Mouse (Mus musculus) hindbrain, embryonic 16.5 days (tissue): ENCODE data around the gene Trappc6a. TPM values are rescaled to one million over a fixed set of nuclear protein-coding genes. Genes with fewer than 3 reads are reported as not detected.
"Not testable (repeated sequence)": the region's sequence is repeated elsewhere in the genome, so short reads cannot be mapped to it uniquely, and the experiment has no call there.

ENCODE experiments used
- ATAC-seq: fragments of 200-750 bp; cut with Nextera tagmentation; 2 replicates; pipeline ENCODE4 v1.8.0; 2017; ENCODE audit warnings: moderate TSS enrichment, moderate library complexity
- H3K27ac ChIP-seq: fragments of 300-500 bp; sonication (generic); 2 replicates; pipeline ENCODE4 v1.5.1; 2014; ENCODE audit warnings: low read depth, mild to moderate bottlenecking, control low read depth, low read length, moderate library complexity
- H3K27me3 ChIP-seq: fragments of 300-500 bp; sonication (generic); replicated peaks from 2 replicates; pipeline ENCODE4 v1.6.1; 2014; ENCODE audit warnings: low read length; ENCODE audit not compliant: control insufficient read depth, insufficient read depth
- H3K36me3 ChIP-seq: fragments of 300-500 bp; sonication (generic); 2 replicates; pipeline ENCODE4 v1.6.1; 2014; ENCODE audit warnings: mild to moderate bottlenecking, low read length, moderate library complexity, mixed read lengths; ENCODE audit not compliant: control insufficient read depth, insufficient read depth
- H3K4me1 ChIP-seq: fragments of 300-500 bp; sonication (generic); 2 replicates; pipeline ENCODE4 v1.6.1; 2014; ENCODE audit warnings: low read depth, low read length; ENCODE audit not compliant: control insufficient read depth, insufficient read depth
- H3K4me2 ChIP-seq: fragments of 300-500 bp; sonication (generic); 2 replicates; pipeline ENCODE4 v1.6.1; 2014; ENCODE audit warnings: mild to moderate bottlenecking, low read length, control low read depth, moderate library complexity
- H3K4me3 ChIP-seq: fragments of 300-500 bp; sonication (generic); 2 replicates; pipeline ENCODE4 v1.5.1; 2014; ENCODE audit warnings: mild to moderate bottlenecking, low read length, control low read depth, moderate library complexity
- H3K9ac ChIP-seq: fragments of 300-500 bp; sonication (generic); 2 replicates; pipeline ENCODE4 v1.6.1; 2014; ENCODE audit warnings: low read depth, mild to moderate bottlenecking, control low read depth, low read length, moderate library complexity
- H3K9me3 ChIP-seq: fragments of 300-500 bp; sonication (generic); 2 replicates; pipeline ENCODE4 v1.6.1; 2014; ENCODE audit warnings: mild to moderate bottlenecking, low read length, moderate library complexity; ENCODE audit not compliant: control insufficient read depth
- WGBS: fragments of 180-500 bp; shearing (Covaris S2); extraction: QIAGEN DNeasy Blood & Tissue Kit; methylation state at CpG from one replicate; pipeline ENCODE4 v1.1.7; 2014; 5-methylcytosine and 5-hydroxymethylcytosine counted together
- polyA plus RNA-seq: library from polyadenylated mRNA; unstranded; fragments of >200 nt; fragmentation: Nextera tagmentation; extraction: Ambion mirVana; gene quantifications from 2 replicates; pipeline ENCODE4 v1.2.1, GENCODE M21; 2015

Trappc6a gene
- polyA plus RNA-seq, 1 experiment from 2014 or later = 37.1 TPM

GRCm38 (mm10) chr7:19511934-19512333, 3.7 kb downstream of the Trappc6a start:
- H3K4me2 ChIP-seq, H3K27me3 ChIP-seq, H3K9ac ChIP-seq, H3K36me3 ChIP-seq, H3K27ac ChIP-seq, ATAC-seq, H3K4me3 ChIP-seq, H3K9me3 ChIP-seq: not testable (repeated sequence)
- WGBS = 81% methylated on average over 6 of the region's 7 CpGs
- H3K4me1 ChIP-seq = peaks cover 14% of the 10 kb centered on the region; the same call in 1 of the 2 replicates

GRCm38 (mm10) chr7:19512353-19512752, 4.2 kb downstream of the Trappc6a start:
- Histone ChIP-seq H3K4me2 (no peak overlapping the region), H3K27me3 (no peaks in the 10 kb centered on the region), H3K9ac (no peak overlapping the region), H3K4me1 (peaks cover 10% of the 10 kb centered on the region; the same call in 1 of the 2 replicates), H3K4me3 (no peak overlapping the region), H3K27ac (no peak overlapping the region), H3K36me3 (no peaks in the 10 kb centered on the region), H3K9me3 (no peaks in the 10 kb centered on the region)
- no peak for ATAC-seq
- WGBS = 75% methylated on average over 6 of the region's 6 CpGs

- Histone ChIP-seq H3K4me2 (peak within 1 kb of the TSS; percentile 57), H3K27ac (no peak within 1 kb of the TSS), H3K9me3 (no peaks in the 10 kb centered on the region), H3K27me3 (peaks cover 34% of the 10 kb centered on the region), H3K4me3 (peak within 1 kb of the TSS; percentile 30; the same call in 1 of the 2 replicates), H3K4me1 (peaks cover 9% of the 10 kb centered on the region), H3K9ac (peak within 1 kb of the TSS; percentile 64), H3K36me3 (no peaks in the 10 kb centered on the region)
- WGBS = 5% methylated on average over 16 of the region's 29 CpGs
- ATAC-seq = no peak
Measured at GRCm38 (mm10) chr7:19517652-19518365, 9.6 kb downstream of the Trappc6a start, which contains the start of gene Nkpd1. Gene Nkpd1 (plus strand): TSS chr7:19517838.

- H3K36me3 ChIP-seq = no peaks in the 10 kb centered on the region
- H3K4me3 ChIP-seq = peak overlapping the region; percentile 6; the same call in 1 of the 2 replicates
- no peak for ATAC-seq
- no peak overlapping the region for H3K27ac ChIP-seq
- peaks cover 46% of the 10 kb centered on the region for H3K27me3 ChIP-seq
- peak overlapping the region; percentile 34 for H3K4me2 ChIP-seq
- H3K4me1 ChIP-seq = peaks cover 23% of the 10 kb centered on the region
- no peaks in the 10 kb centered on the region for H3K9me3 ChIP-seq
- peak overlapping the region; percentile 20 for H3K9ac ChIP-seq
- WGBS = 5% methylated on average over 19 of the region's 23 CpGs
Measured at GRCm38 (mm10) chr7:19520032-19520431, 11.8 kb downstream of the Trappc6a start.

GRCm38 (mm10) chr7:19523017-19523756, 15.0 kb downstream of the Trappc6a start:
- ATAC-seq = peak; percentile 31; the same call in 1 of the 2 replicates
- WGBS = 9% methylated on average over 72 of the region's 72 CpGs

GRCm38 (mm10) chr7:19523757-19524419, 15.7 kb downstream of the Trappc6a start:
- peaks cover 19% of the 10 kb centered on the region for H3K4me1 ChIP-seq
- no peak overlapping the region for H3K27ac ChIP-seq
- peak overlapping the region; percentile 66 for H3K4me2 ChIP-seq
- H3K9ac ChIP-seq = peak overlapping the region; percentile 39
- no peaks in the 10 kb centered on the region; the same call in 1 of the 2 replicates for H3K36me3 ChIP-seq
- H3K27me3 ChIP-seq = peaks cover 47% of the 10 kb centered on the region
- peak; percentile 75 for ATAC-seq
- peak overlapping the region; percentile 42 for H3K4me3 ChIP-seq
- no peaks in the 10 kb centered on the region for H3K9me3 ChIP-seq
- 1% methylated on average over 60 of the region's 64 CpGs for WGBS

More at GRCm38 (mm10) chr7:19523017-19523756, 15.0 kb downstream of the Trappc6a start:
- Histone ChIP-seq H3K4me3 (peak overlapping the region; percentile 42), H3K36me3 (no peaks in the 10 kb centered on the region), H3K4me1 (peaks cover 19% of the 10 kb centered on the region), H3K9ac (peak overlapping the region; percentile 51), H3K4me2 (peak overlapping the region; percentile 66), H3K27me3 (peaks cover 51% of the 10 kb centered on the region), H3K27ac (no peak overlapping the region), H3K9me3 (no peaks in the 10 kb centered on the region)

DNA sequence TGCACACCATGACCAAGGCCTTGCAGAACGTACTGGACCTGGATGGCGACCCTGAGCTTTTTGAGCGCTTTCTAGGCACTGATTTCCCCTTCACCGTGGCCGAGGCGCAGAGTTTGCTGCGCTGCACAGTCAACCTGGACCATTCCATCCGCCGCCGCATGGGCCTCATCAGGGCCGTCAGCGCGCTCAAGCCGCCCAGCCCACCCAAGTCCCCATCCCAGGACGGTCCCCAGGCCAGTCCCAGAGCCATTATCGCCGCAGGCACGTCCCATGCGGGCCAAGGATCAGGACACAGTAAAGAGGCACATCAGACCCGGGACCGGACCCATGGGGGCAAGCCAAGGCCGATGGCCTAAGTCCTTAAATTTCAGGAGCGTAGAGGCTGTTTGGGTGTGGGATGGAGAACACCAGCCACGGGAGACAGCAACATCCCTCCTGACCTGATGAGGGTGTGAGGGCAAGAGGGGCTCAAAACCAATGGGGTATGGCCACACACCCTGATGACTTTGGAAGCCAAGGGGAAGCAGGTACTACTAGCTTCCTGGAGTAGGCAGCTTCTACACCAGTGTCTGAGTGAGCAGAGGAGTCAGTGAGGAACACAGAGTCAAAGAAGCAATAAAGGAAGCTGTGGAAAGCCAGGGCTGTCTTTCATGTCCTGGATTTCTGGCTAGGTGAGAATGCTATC, 16.4 kb downstream of the Trappc6a start:
- peak overlapping the region; percentile 66 for H3K4me2 ChIP-seq
- H3K9ac ChIP-seq = peak overlapping the region; percentile 39
- WGBS = 12% methylated on average over 24 of the region's 24 CpGs
- no peaks in the 10 kb centered on the region for H3K9me3 ChIP-seq
- H3K4me3 ChIP-seq = peak overlapping the region; percentile 42
- ATAC-seq = peak; percentile 40
- peaks cover 43% of the 10 kb centered on the region for H3K27me3 ChIP-seq
- no peak overlapping the region for H3K27ac ChIP-seq
- peaks cover 19% of the 10 kb centered on the region for H3K4me1 ChIP-seq
- no peaks in the 10 kb centered on the region; the same call in 1 of the 2 replicates for H3K36me3 ChIP-seq

GRCm38 (mm10) chr7:19525105-19525481, 16.9 kb downstream of the Trappc6a start:
- Histone ChIP-seq H3K4me2 (no peak overlapping the region), H3K27me3 (peaks cover 42% of the 10 kb centered on the region), H3K4me1 (peaks cover 17% of the 10 kb centered on the region), H3K9ac (no peak overlapping the region), H3K36me3 (no peaks in the 10 kb centered on the region; the same call in 1 of the 2 replicates), H3K27ac (no peak overlapping the region), H3K9me3 (no peaks in the 10 kb centered on the region), H3K4me3 (no peak overlapping the region)
- ATAC-seq = no peak
- WGBS = 63% methylated on average over 2 of the region's 2 CpGs
